Mouse (Mus musculus) spleen, embryonic (tissue): ENCODE measurements around the gene Gm21677.
"Not testable (repeated sequence)": the region's sequence is repeated elsewhere in the genome, so short reads cannot be mapped to it uniquely, and the experiment has no call there.

Source experiments
- CTCF ChIA-PET: fragments of 350-600 bp; sonication (Branson Sonifier 250); formaldehyde crosslinking; loops from one replicate; lab custom pipeline; 2022; lab: Charles Lee

Gene Gm21677

DNA sequence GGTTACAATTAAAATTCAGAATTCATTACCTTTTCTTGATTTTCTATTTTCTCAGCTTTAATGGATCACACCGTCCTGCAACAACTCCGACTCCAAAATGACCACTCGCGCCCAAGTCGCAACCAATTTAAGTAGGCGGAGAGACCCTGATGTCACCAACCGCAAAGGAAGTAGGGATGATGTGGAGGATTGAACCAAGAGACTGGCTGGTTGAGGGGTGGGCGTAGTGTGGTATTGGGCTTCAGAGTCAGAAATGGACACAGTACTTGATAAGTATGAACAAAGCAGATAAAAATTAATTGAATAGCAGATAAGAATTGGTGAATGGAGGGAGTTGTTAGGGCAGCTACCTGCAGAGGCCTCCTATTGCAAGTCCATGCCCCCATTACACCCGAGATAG, at the start of gene Gm21677:
Gene Gm21677 (minus strand): TSS at position 101 of the 400 bp plus-strand sequence.
- CTCF ChIA-PET, result not testable (repeated sequence)

DNA sequence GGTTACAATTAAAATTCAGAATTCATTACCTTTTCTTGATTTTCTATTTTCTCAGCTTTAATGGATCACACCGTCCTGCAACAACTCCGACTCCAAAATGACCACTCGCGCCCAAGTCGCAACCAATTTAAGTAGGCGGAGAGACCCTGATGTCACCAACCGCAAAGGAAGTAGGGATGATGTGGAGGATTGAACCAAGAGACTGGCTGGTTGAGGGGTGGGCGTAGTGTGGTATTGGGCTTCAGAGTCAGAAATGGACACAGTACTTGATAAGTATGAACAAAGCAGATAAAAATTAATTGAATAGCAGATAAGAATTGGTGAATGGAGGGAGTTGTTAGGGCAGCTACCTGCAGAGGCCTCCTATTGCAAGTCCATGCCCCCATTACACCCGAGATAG, 39.0 kb upstream of the Gm21677 start, which contains the start of gene Gm21693:
Gene Gm21693 (minus strand): TSS at position 101 of the 400 bp plus-strand sequence.
- CTCF ChIA-PET, result not testable (repeated sequence)

DNA sequence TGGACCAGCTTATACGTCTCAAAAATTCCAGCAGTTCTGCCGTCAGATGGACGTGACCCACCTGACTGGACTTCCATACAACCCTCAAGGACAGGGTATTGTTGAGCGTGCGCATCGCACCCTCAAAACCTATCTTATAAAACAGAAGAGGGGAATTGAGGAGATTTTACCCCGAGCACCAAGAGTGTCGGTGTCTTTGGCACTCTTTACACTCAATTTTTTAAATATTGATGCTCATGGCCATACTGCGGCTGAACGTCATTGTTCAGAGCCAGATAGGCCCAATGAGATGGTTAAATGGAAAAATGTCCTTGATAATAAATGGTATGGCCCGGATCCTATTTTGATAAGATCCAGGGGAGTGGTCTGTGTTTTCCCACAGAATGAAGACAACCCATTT, 34.4 kb upstream of the Gm21677 start:
- CTCF ChIA-PET, result not testable (repeated sequence)
